Mouse (Mus musculus): ENCODE measurements around the gene Serpine2. TPM values are rescaled to one million over a fixed set of nuclear protein-coding genes. Genes with fewer than 3 reads are reported as not detected.

Gene Serpine2
- polyA plus RNA-seq, 1 experiment from 2014 or later = 41.6 TPM

GRCm38 (mm10) chr1:79751186-79751585, 109.8 kb downstream of the Serpine2 start:
- 63% methylated on average over 5 of the region's 5 CpGs for WGBS
- Histone ChIP-seq H3K27ac (ENCODE audit: low read depth, low read length) (peak overlapping the region; percentile 46; the same call in 1 of the 2 replicates), H3K4me3 (ENCODE audit: low read depth, low read length) (no peak overlapping the region), H3K9ac (ENCODE audit: low read depth, low read length) (no peak overlapping the region), H3K4me2 (replicated peaks; ENCODE audit: low read depth) (no peak overlapping the region), H3K27me3 (replicated peaks; ENCODE audit: control insufficient read depth, insufficient read depth, low read length) (no peaks in the 10 kb centered on the region), H3K36me3 (ENCODE audit: control insufficient read depth, insufficient read depth) (no peaks in the 10 kb centered on the region), H3K4me1 (replicated peaks; ENCODE audit: control insufficient read depth, insufficient read depth, low read length) (no peaks in the 10 kb centered on the region), H3K9me3 (ENCODE audit: control insufficient read depth) (no peaks in the 10 kb centered on the region)
- no peak for ATAC-seq
- TF ChIP-seq CTCF (IDR thresholded peaks at IDR 0.05; ENCODE audit: low read depth) = no peak

GRCm38 (mm10) chr1:79746056-79746455, 114.9 kb downstream of the Serpine2 start:
- H3K27ac ChIP-seq (ENCODE audit: low read depth, low read length) = no peak overlapping the region
- H3K27me3 ChIP-seq (replicated peaks; ENCODE audit: control insufficient read depth, insufficient read depth, low read length) = no peaks in the 10 kb centered on the region
- no peaks in the 10 kb centered on the region for H3K4me1 ChIP-seq (replicated peaks; ENCODE audit: control insufficient read depth, insufficient read depth, low read length)
- H3K36me3 ChIP-seq (ENCODE audit: control insufficient read depth, insufficient read depth) = no peaks in the 10 kb centered on the region
- no peak overlapping the region for H3K4me2 ChIP-seq (replicated peaks; ENCODE audit: low read depth)
- WGBS = 44% methylated on average over 4 of the region's 4 CpGs
- no peaks in the 10 kb centered on the region for H3K9me3 ChIP-seq (ENCODE audit: control insufficient read depth)
- no peak overlapping the region for H3K9ac ChIP-seq (ENCODE audit: low read depth, low read length)
- no peak for TF ChIP-seq CTCF (IDR thresholded peaks at IDR 0.05; ENCODE audit: low read depth)
- no peak overlapping the region for H3K4me3 ChIP-seq (ENCODE audit: low read depth, low read length)
- no peak for ATAC-seq

Other genes starting within 250 kb of the Serpine2 start
- 2.2 and 2.5 TPM in 2 replicates for gene Ap1s3, start 189.2 kb downstream of the Serpine2 start, polyA plus RNA-seq (2015; fragmentation: Nextera tagmentation; extraction: Ambion mirVana)
- gene Mrpl44, start 85.2 kb downstream of the Serpine2 start, polyA plus RNA-seq (2015; fragmentation: Nextera tagmentation; extraction: Ambion mirVana) = 29.0 and 29.4 TPM in 2 replicates
- gene Wdfy1, start 85.0 kb downstream of the Serpine2 start, polyA plus RNA-seq (2015; fragmentation: Nextera tagmentation; extraction: Ambion mirVana) = 37.2 and 40.9 TPM in 2 replicates

Data from intestine, postnatal 0 days (tissue).